Comparison of ENCODE assay signal across 33 mouse cellular contexts in genomic region chr4:24793726-24794345, GRCm38 (mm10). TPM values are rescaled to one million over a fixed set of nuclear protein-coding genes. Genes with fewer than 3 reads are reported as not detected.
A peak's percentile ranks its signal among the peaks of the same experiment; 100 is the strongest.
DNase-seq lines count a peak whose midpoint lies in the region; ATAC-seq lines count a peak whose summit lies in the region.
"Had no signal": no experiment of that assay in that cellular context is flagged by ENCODE, and none has a peak within 500 bp of the region (broad histone marks: within the 10 kb centered on the region; RNA-seq: fewer than 3 reads in every experiment).

No protein-coding gene starts in this region.

- WGBS in forebrain, embryonic 13.5 days, result 17% methylated on average over 7 of the region's 7 CpGs
- WGBS in forebrain, embryonic 12.5 days, result 21% methylated on average over 7 of the region's 7 CpGs
- 52% methylated on average over 7 of the region's 7 CpGs for WGBS in hindbrain, embryonic 15.5 days
- WGBS in hindbrain, embryonic 13.5 days, result 51% methylated on average over 7 of the region's 7 CpGs
- WGBS in forebrain, embryonic 16.5 days, result 10% methylated on average over 7 of the region's 7 CpGs

- no peak overlapping the region for H3K27ac ChIP-seq in forebrain, embryonic 13.5 days
- no peak overlapping the region for H3K27ac ChIP-seq in forebrain, embryonic 12.5 days
- H3K27ac ChIP-seq in hindbrain, embryonic 15.5 days (replicated peaks), result 0 out of 2 replicates have a peak overlapping the region, but pooled peaks have one; percentile 11
- H3K27ac ChIP-seq in hindbrain, embryonic 13.5 days, result no peak overlapping the region
- H3K27ac ChIP-seq in forebrain, embryonic 16.5 days (ENCODE audit: low read length), result no peak overlapping the region
- H3K27ac ChIP-seq: gastrocnemius, adult 2 months; heart, adult 2 months; kidney, embryonic 15.5 days; liver, embryonic 14.5 days; macrophage; midbrain, embryonic 13.5 days; neural tube, embryonic 13.5 days; stomach, postnatal 0 days had no signal

- DNase-seq in brain, adult 2 months (ENCODE audit: low read depth, low spot score), result peak; percentile 44
- no peak for DNase-seq in cerebellum, adult 9-10 months
- DNase-seq: adrenal gland, postnatal 25 days; cerebellum, adult 2 months; cerebellum, postnatal 25 days; gastrocnemius, adult 2 months; gastrocnemius, postnatal 36 days; heart, adult 2 months; heart, postnatal 14 days; kidney, adult 11 months; kidney, postnatal 25 days; layer of hippocampus, postnatal 36 days; liver; lung, adult 2 months; lung, postnatal 10 days; right cerebral cortex, postnatal 4 days; thymus, adult 18-20 months; thymus, postnatal 4 days had no signal

- peak; percentile 28; the same call in 1 of the 2 replicates for ATAC-seq in forebrain, embryonic 13.5 days
- no peak for ATAC-seq in forebrain, embryonic 12.5 days (ENCODE audit: low FRiP score)
- no peak for ATAC-seq in hindbrain, embryonic 15.5 days (ENCODE audit: low FRiP score, low read depth)
- no peak for ATAC-seq in hindbrain, embryonic 13.5 days (ENCODE audit: low FRiP score)
- peak; percentile 19; the same call in 1 of the 2 replicates for ATAC-seq in forebrain, embryonic 16.5 days
- ATAC-seq: CD4-positive, CD25-positive, alpha-beta regulatory T cell, adult 4 months; inflammation-experienced regulatory T-cells, adult 6 months; midbrain, embryonic 13.5 days had no signal

- peaks cover 17% of the 10 kb centered on the region for H3K4me1 ChIP-seq in forebrain, embryonic 13.5 days
- H3K4me1 ChIP-seq in forebrain, embryonic 12.5 days, result peaks cover 12% of the 10 kb centered on the region
- peaks cover 5% of the 10 kb centered on the region for H3K4me1 ChIP-seq in hindbrain, embryonic 15.5 days (replicated peaks)
- H3K4me1 ChIP-seq in hindbrain, embryonic 13.5 days (replicated peaks), result peaks cover 13% of the 10 kb centered on the region
- H3K4me1 ChIP-seq in forebrain, embryonic 16.5 days (replicated peaks; ENCODE audit: control insufficient read depth, insufficient read depth, low read length), result 0 out of 2 replicates have a peak, but pooled peaks cover 4% of the 10 kb centered on the region
- H3K4me1 ChIP-seq: kidney, embryonic 15.5 days had no signal

- no peaks in the 10 kb centered on the region for H3K36me3 ChIP-seq in forebrain, embryonic 13.5 days (ENCODE audit: poor library complexity, severe bottlenecking)
- no peaks in the 10 kb centered on the region for H3K36me3 ChIP-seq in forebrain, embryonic 12.5 days (replicated peaks)
- H3K36me3 ChIP-seq in hindbrain, embryonic 15.5 days, result no peaks in the 10 kb centered on the region
- H3K36me3 ChIP-seq in hindbrain, embryonic 13.5 days, result no peaks in the 10 kb centered on the region
- no peaks in the 10 kb centered on the region for H3K36me3 ChIP-seq in forebrain, embryonic 16.5 days (ENCODE audit: control insufficient read depth, insufficient read depth)
- H3K36me3 ChIP-seq: heart, embryonic 13.5 days; kidney, embryonic 15.5 days; midbrain, embryonic 13.5 days; neural tube, embryonic 13.5 days had no signal

- no peak overlapping the region for H3K9ac ChIP-seq in forebrain, embryonic 13.5 days
- no peak overlapping the region for H3K9ac ChIP-seq in forebrain, embryonic 12.5 days
- no peak overlapping the region for H3K9ac ChIP-seq in hindbrain, embryonic 15.5 days
- no peak overlapping the region for H3K9ac ChIP-seq in hindbrain, embryonic 13.5 days
- H3K9ac ChIP-seq in forebrain, embryonic 16.5 days (replicated peaks; ENCODE audit: low read depth, low read length), result no peak overlapping the region
- H3K9ac ChIP-seq: heart, embryonic 13.5 days; kidney, embryonic 15.5 days; liver, embryonic 14.5 days; midbrain, embryonic 13.5 days; neural tube, embryonic 13.5 days had no signal

- H3K9me3 ChIP-seq in forebrain, embryonic 13.5 days (replicated peaks), result no peaks in the 10 kb centered on the region
- H3K9me3 ChIP-seq in forebrain, embryonic 12.5 days, result no peaks in the 10 kb centered on the region
- no peaks in the 10 kb centered on the region for H3K9me3 ChIP-seq in hindbrain, embryonic 15.5 days
- H3K9me3 ChIP-seq in hindbrain, embryonic 13.5 days, result no peaks in the 10 kb centered on the region
- H3K9me3 ChIP-seq in forebrain, embryonic 16.5 days (ENCODE audit: control insufficient read depth, low read length), result no peaks in the 10 kb centered on the region
- H3K9me3 ChIP-seq: heart, embryonic 13.5 days; kidney, embryonic 15.5 days; midbrain, embryonic 13.5 days; neural tube, embryonic 13.5 days had no signal

- H3K4me3 ChIP-seq in forebrain, embryonic 13.5 days, result no peak overlapping the region
- no peak overlapping the region for H3K4me3 ChIP-seq in forebrain, embryonic 12.5 days (replicated peaks)
- H3K4me3 ChIP-seq in hindbrain, embryonic 15.5 days, result no peak overlapping the region
- H3K4me3 ChIP-seq in hindbrain, embryonic 13.5 days, result no peak overlapping the region
- no peak overlapping the region for H3K4me3 ChIP-seq in forebrain, embryonic 16.5 days (replicated peaks; ENCODE audit: low read length)
- H3K4me3 ChIP-seq: erythroblast, embryonic 14.5 days; gastrocnemius, adult 2 months; heart, adult 2 months; kidney, embryonic 15.5 days; midbrain, embryonic 13.5 days; neural tube, embryonic 13.5 days had no signal

- no peak overlapping the region for H3K4me2 ChIP-seq in forebrain, embryonic 13.5 days
- H3K4me2 ChIP-seq in forebrain, embryonic 12.5 days, result no peak overlapping the region
- H3K4me2 ChIP-seq in hindbrain, embryonic 15.5 days, result no peak overlapping the region
- no peak overlapping the region for H3K4me2 ChIP-seq in hindbrain, embryonic 13.5 days
- H3K4me2 ChIP-seq in forebrain, embryonic 16.5 days (ENCODE audit: low read length), result no peak overlapping the region
- H3K4me2 ChIP-seq: kidney, embryonic 15.5 days; midbrain, embryonic 13.5 days; neural tube, embryonic 13.5 days had no signal

- H3K27me3 ChIP-seq in forebrain, embryonic 13.5 days, result no peaks in the 10 kb centered on the region
- H3K27me3 ChIP-seq in forebrain, embryonic 12.5 days, result no peaks in the 10 kb centered on the region; the same call in 1 of the 2 replicates
- H3K27me3 ChIP-seq in hindbrain, embryonic 15.5 days, result no peaks in the 10 kb centered on the region
- no peaks in the 10 kb centered on the region for H3K27me3 ChIP-seq in hindbrain, embryonic 13.5 days
- no peaks in the 10 kb centered on the region for H3K27me3 ChIP-seq in forebrain, embryonic 16.5 days (replicated peaks; ENCODE audit: control insufficient read depth, insufficient read depth, low read length)
- H3K27me3 ChIP-seq: heart, embryonic 13.5 days; kidney, embryonic 15.5 days; midbrain, embryonic 13.5 days; neural tube, embryonic 13.5 days had no signal

RNA-seq across cellular contexts. Expression of gene Klhl32, which starts 57.1 kb away (rescaled TPM):
- polyA plus RNA-seq in forebrain, embryonic 13.5 days (2015; fragmentation: Nextera tagmentation; extraction: Ambion mirVana), result 12.3 and 16.7 TPM in 2 replicates
- 10.5 and 11.6 TPM in 2 replicates for polyA plus RNA-seq in forebrain, embryonic 12.5 days (2016; fragmentation: Nextera tagmentation; extraction: Ambion mirVana)
- 29.5 and 35.5 TPM in 2 replicates for polyA plus RNA-seq in hindbrain, embryonic 15.5 days (2015; fragmentation: Nextera tagmentation; extraction: Ambion mirVana)
- 24.6 and 26.2 TPM in 2 replicates for polyA plus RNA-seq in hindbrain, embryonic 13.5 days (2015; fragmentation: Nextera tagmentation; extraction: Ambion mirVana)
- 21.3 and 26.4 TPM in 2 replicates for polyA plus RNA-seq in forebrain, embryonic 16.5 days (2015; fragmentation: Nextera tagmentation; extraction: Ambion mirVana)
- polyA plus RNA-seq: macrophage had no signal

Comparison
In these comparisons a context has a peak if more than half of its experiments do, and no peak if none do; other contexts are left out.
1. ATAC-seq: peak in forebrain, embryonic 13.5 days (single experiment) and forebrain, embryonic 16.5 days (single experiment); none in forebrain, embryonic 12.5 days (single experiment), hindbrain, embryonic 15.5 days (single experiment) and hindbrain, embryonic 13.5 days (single experiment).